Mouse (Mus musculus): ENCODE data around the gene Rfxank. TPM values are rescaled to one million over a fixed set of nuclear protein-coding genes. Genes with fewer than 3 reads are reported as not detected.

The Rfxank gene
- polyA plus RNA-seq, 1 experiment, result 28.6 TPM

- WGBS, result 62% methylated on average over 9 of the region's 9 CpGs
- DNase-seq, result no peak
These were observed 49.5 kb downstream of the Rfxank start for GRCm38 (mm10) chr8:70089296-70089960.

GRCm38 (mm10) chr8:70087836-70088650, 50.9 kb downstream of the Rfxank start:
- Histone ChIP-seq H3K4me3 (replicated peaks; ENCODE audit: extremely low read depth, low read depth, low read length) (no peak overlapping the region), H3K4me1 (ENCODE audit: control insufficient read depth, insufficient read depth, low read length) (peaks cover 7% of the 10 kb centered on the region; the same call in 1 of the 2 replicates)
- DNase-seq, result no peak
- TF ChIP-seq CTCF (IDR thresholded peaks at IDR 0.05; ENCODE audit: insufficient read depth, low read length), result peak; percentile 51
- no peak for TF ChIP-seq POLR2A (IDR thresholded peaks at IDR 0.05; ENCODE audit: borderline replicate concordance, extremely low read depth, low read depth, low read length)
- 4% methylated on average over 56 of the region's 56 CpGs for WGBS

More at GRCm38 (mm10) chr8:70089296-70089960, 49.5 kb downstream of the Rfxank start:
- no peaks in the 10 kb centered on the region for H3K4me1 ChIP-seq (ENCODE audit: control insufficient read depth, insufficient read depth, low read length)
- no peak overlapping the region for H3K4me3 ChIP-seq (replicated peaks; ENCODE audit: extremely low read depth, low read depth, low read length)
- TF ChIP-seq POLR2A (IDR thresholded peaks at IDR 0.05; ENCODE audit: borderline replicate concordance, extremely low read depth, low read depth, low read length) (no peak), CTCF (IDR thresholded peaks at IDR 0.05; ENCODE audit: insufficient read depth, low read length) (no peak)

GRCm38 (mm10) chr8:70087237-70087636, 51.7 kb downstream of the Rfxank start:
- WGBS, result 6% methylated on average over 7 of the region's 7 CpGs
- DNase-seq, result no peak
- H3K4me1 ChIP-seq (ENCODE audit: control insufficient read depth, insufficient read depth, low read length), result peaks cover 7% of the 10 kb centered on the region; the same call in 1 of the 2 replicates
- no peak for TF ChIP-seq CTCF (IDR thresholded peaks at IDR 0.05; ENCODE audit: insufficient read depth, low read length)
- TF ChIP-seq POLR2A (IDR thresholded peaks at IDR 0.05; ENCODE audit: borderline replicate concordance, extremely low read depth, low read depth, low read length), result no peak
- no peak overlapping the region for H3K4me3 ChIP-seq (replicated peaks; ENCODE audit: extremely low read depth, low read depth, low read length)

GRCm38 (mm10) chr8:70086151-70086550, 52.8 kb downstream of the Rfxank start:
- TF ChIP-seq CTCF (IDR thresholded peaks at IDR 0.05; ENCODE audit: insufficient read depth, low read length) (no peak), POLR2A (IDR thresholded peaks at IDR 0.05; ENCODE audit: borderline replicate concordance, extremely low read depth, low read depth, low read length) (no peak)
- H3K4me1 ChIP-seq (ENCODE audit: control insufficient read depth, insufficient read depth, low read length), result peaks cover 7% of the 10 kb centered on the region; the same call in 1 of the 2 replicates
- 26% methylated on average over 1 of the region's 1 CpGs for WGBS

GRCm38 (mm10) chr8:70084191-70085065, 54.5 kb downstream of the Rfxank start:
- Histone ChIP-seq H3K4me1 (ENCODE audit: control insufficient read depth, insufficient read depth, low read length) (peaks cover 7% of the 10 kb centered on the region; the same call in 1 of the 2 replicates), H3K4me3 (replicated peaks; ENCODE audit: extremely low read depth, low read depth, low read length) (no peak overlapping the region)
- DNase-seq, result no peak
- TF ChIP-seq CTCF (IDR thresholded peaks at IDR 0.05; ENCODE audit: insufficient read depth, low read length) (no peak), POLR2A (IDR thresholded peaks at IDR 0.05; ENCODE audit: borderline replicate concordance, extremely low read depth, low read depth, low read length) (no peak)
- 3% methylated on average over 71 of the region's 71 CpGs for WGBS

More at GRCm38 (mm10) chr8:70086151-70086550, 52.8 kb downstream of the Rfxank start:
- no peak for DNase-seq
- H3K4me3 ChIP-seq (replicated peaks; ENCODE audit: extremely low read depth, low read depth, low read length), result no peak overlapping the region

GRCm38 (mm10) chr8:70083285-70083684, 55.7 kb downstream of the Rfxank start, which contains the start of gene Hapln4:
Gene Hapln4, plus strand, starts transcription at chr8:70083457.
- DNase-seq, result no peak

GRCm38 (mm10) chr8:70081976-70082375, 57.0 kb downstream of the Rfxank start:
- TF ChIP-seq CTCF (IDR thresholded peaks at IDR 0.05; ENCODE audit: insufficient read depth, low read length), result no peak
- no peak for TF ChIP-seq POLR2A (IDR thresholded peaks at IDR 0.05; ENCODE audit: borderline replicate concordance, extremely low read depth, low read depth, low read length)
- no peak overlapping the region for H3K4me3 ChIP-seq (replicated peaks; ENCODE audit: extremely low read depth, low read depth, low read length)
- no peak for DNase-seq
- 85% methylated on average over 2 of the region's 2 CpGs for WGBS
- peaks cover 7% of the 10 kb centered on the region; the same call in 1 of the 2 replicates for H3K4me1 ChIP-seq (ENCODE audit: control insufficient read depth, insufficient read depth, low read length)

More at GRCm38 (mm10) chr8:70083285-70083684, 55.7 kb downstream of the Rfxank start, which contains the start of gene Hapln4:
- Histone ChIP-seq H3K4me1 (ENCODE audit: control insufficient read depth, insufficient read depth, low read length) (peaks cover 7% of the 10 kb centered on the region; the same call in 1 of the 2 replicates), H3K4me3 (replicated peaks; ENCODE audit: extremely low read depth, low read depth, low read length) (no peak within 1 kb of the TSS)
- 1% methylated on average over 26 of the region's 26 CpGs for WGBS
- TF ChIP-seq CTCF (IDR thresholded peaks at IDR 0.05; ENCODE audit: insufficient read depth, low read length) (no peak), POLR2A (IDR thresholded peaks at IDR 0.05; ENCODE audit: borderline replicate concordance, extremely low read depth, low read depth, low read length) (no peak)

Other genes with a start within 250 kb of the Rfxank start
- 0.70 and 1.0 TPM in 2 replicates for gene Tssk6, start 237.0 kb downstream of the Rfxank start, polyA plus RNA-seq (2012; rRNA removed)
- gene Ndufa13, start 236.6 kb downstream of the Rfxank start, polyA plus RNA-seq (2012; rRNA removed), result 96.8 and 103 TPM in 2 replicates
- gene Yjefn3, start 236.4 kb downstream of the Rfxank start, polyA plus RNA-seq (2012; rRNA removed), result 3.5 and 5.3 TPM in 2 replicates
- 78.1 and 81.8 TPM in 2 replicates for gene Gatad2a, start 142.8 kb downstream of the Rfxank start, polyA plus RNA-seq (2012; rRNA removed)
- gene Mau2, start 96.4 kb downstream of the Rfxank start, polyA plus RNA-seq (2012; rRNA removed), result 82.3 and 88.5 TPM in 2 replicates
- gene Sugp1, start 96.3 kb downstream of the Rfxank start, polyA plus RNA-seq (2012; rRNA removed), result 7.8 and 11.9 TPM in 2 replicates
- 7.2 and 7.4 TPM in 2 replicates for gene Tm6sf2, start 66.2 kb downstream of the Rfxank start, polyA plus RNA-seq (2012; rRNA removed)
- 0.07 and 0.11 TPM in 2 replicates for gene Hapln4, start 55.7 kb downstream of the Rfxank start, polyA plus RNA-seq (2012; rRNA removed)
- 0.10 and 0.15 TPM in 2 replicates for gene Ncan, start 18.3 kb downstream of the Rfxank start, polyA plus RNA-seq (2012; rRNA removed)
- gene Nr2c2ap, start 7.8 kb downstream of the Rfxank start, polyA plus RNA-seq (2012; rRNA removed), result 10.7 and 14.6 TPM in 2 replicates
- 76.5 and 79.0 TPM in 2 replicates for gene Borcs8, start 345 bp upstream of the Rfxank start, polyA plus RNA-seq (2012; rRNA removed)
- 0.31 and 0.50 TPM in 2 replicates for gene Mef2b, start 557 bp upstream of the Rfxank start, polyA plus RNA-seq (2012; rRNA removed)
- gene Tmem161a, start 33.2 kb upstream of the Rfxank start, polyA plus RNA-seq (2012; rRNA removed), result 101 and 105 TPM in 2 replicates
- gene Slc25a42, start 73.2 kb upstream of the Rfxank start, polyA plus RNA-seq (2012; rRNA removed), result 26.9 and 29.6 TPM in 2 replicates
- 26.6 and 31.0 TPM in 2 replicates for gene Sugp2, start 95.1 kb upstream of the Rfxank start, polyA plus RNA-seq (2012; rRNA removed)
- 14.5 and 15.1 TPM in 2 replicates for gene Armc6, start 95.3 kb upstream of the Rfxank start, polyA plus RNA-seq (2012; rRNA removed)
- gene Homer3, start 143.7 kb upstream of the Rfxank start, polyA plus RNA-seq (2012; rRNA removed), result 75.0 and 111 TPM in 2 replicates
- 37.2 and 43.0 TPM in 2 replicates for gene Ddx49, start 163.3 kb upstream of the Rfxank start, polyA plus RNA-seq (2012; rRNA removed)
- gene Cope, start 163.4 kb upstream of the Rfxank start, polyA plus RNA-seq (2012; rRNA removed), result 308 and 342 TPM in 2 replicates
- gene Cers1, start 176.6 kb upstream of the Rfxank start, polyA plus RNA-seq (2012; rRNA removed), result 2.7 TPM in 2 replicates
- 1.1 and 1.5 TPM in 2 replicates for gene Gdf1, start 190.7 kb upstream of the Rfxank start, polyA plus RNA-seq (2012; rRNA removed)
- 35.8 and 36.7 TPM in 2 replicates for gene Upf1, start 214.1 kb upstream of the Rfxank start, polyA plus RNA-seq (2012; rRNA removed)
- 0.51 and 1.3 TPM in 2 replicates for gene Comp, start 234.4 kb upstream of the Rfxank start, polyA plus RNA-seq (2012; rRNA removed)